Mouse (Mus musculus): Measurements from ENCODE around the gene Ugt1a8. TPM values are rescaled to one million over a fixed set of nuclear protein-coding genes. Genes with fewer than 3 reads are reported as not detected.

The Ugt1a8 gene
- polyA plus RNA-seq, 1 experiment, result not detected

DNA sequence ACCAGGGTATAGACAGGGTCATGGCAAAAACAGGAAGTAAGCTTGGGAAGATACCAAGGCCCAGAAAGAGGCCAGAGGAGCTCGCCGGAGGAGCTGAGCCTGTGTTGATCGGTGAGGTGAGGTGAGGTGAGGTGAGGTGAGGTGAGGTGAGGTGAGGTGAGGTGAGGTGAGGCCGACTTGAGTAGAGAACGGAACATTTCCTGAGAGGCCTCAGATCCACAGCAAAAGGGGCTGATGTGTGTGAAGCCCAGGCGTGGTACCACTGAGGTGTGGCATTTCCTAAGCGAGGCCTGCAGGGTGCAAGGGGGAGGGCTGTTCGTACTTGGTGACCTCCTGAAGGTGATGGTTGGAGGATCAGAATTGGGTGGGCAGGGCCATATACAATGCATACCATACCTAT, 165.5 kb downstream of the Ugt1a8 start:
- no peak for DNase-seq (ENCODE audit: low read depth, low spot score)
- 64% methylated on average over 8 of the region's 8 CpGs for WGBS

DNA sequence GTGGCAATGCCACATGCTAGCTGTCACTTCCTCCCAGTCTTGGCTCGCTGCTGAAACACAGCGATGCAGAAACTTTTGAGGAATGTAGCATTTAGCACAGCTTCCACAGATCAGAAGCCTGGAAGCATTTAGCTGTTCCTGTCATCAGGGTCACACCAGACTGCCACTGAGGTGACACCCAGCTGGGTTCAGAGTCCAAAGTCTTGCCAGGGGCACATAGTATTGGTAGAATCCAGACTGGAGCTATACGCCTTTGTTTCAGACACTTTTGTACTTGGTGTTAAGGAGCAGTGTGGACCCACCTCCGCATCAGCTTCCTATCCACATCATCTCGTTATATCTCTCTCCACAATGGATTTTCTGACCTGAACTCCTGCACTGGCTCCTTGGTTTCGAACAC, 165.9 kb downstream of the Ugt1a8 start:
- WGBS, result 66% methylated on average over 6 of the region's 6 CpGs

DNA sequence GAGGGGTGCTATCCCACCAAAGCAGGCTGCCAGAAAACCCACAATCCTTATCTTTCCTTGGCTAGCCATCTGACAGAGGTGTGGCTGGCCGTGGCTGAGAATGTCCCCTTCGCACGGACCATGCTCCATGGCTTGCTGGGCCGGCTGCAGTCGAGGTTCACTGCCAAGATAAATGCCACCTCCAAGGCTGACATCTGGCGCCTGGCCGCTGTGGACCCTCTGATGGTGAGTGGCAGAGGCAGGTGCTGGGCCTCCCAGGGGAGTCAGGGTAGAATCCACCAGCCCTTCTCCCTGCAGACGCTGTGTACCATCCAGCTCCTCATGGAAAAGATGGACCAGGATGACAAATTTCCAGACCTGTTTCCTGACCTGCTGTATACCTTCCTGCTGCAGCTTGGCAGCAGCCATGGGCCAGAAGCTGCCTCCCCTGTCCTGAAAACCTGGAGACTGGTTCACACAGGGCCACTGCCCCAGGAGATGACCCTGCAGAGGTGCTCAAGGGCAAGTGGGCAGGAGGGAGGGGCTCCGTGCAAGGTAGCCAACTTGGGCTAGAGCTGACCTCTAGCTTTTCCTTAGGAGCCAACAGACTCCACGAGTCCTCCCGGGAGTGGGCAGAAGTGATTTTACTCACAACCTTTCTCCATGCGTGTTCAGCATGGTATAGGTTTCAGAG, 167.3 kb downstream of the Ugt1a8 start:
- WGBS, result 85% methylated on average over 12 of the region's 12 CpGs
- DNase-seq (ENCODE audit: low read depth, low spot score), result no peak

More for the DNA sequence above, 165.9 kb downstream of the Ugt1a8 start:
- DNase-seq (ENCODE audit: low read depth, low spot score), result peak; percentile 47

DNA sequence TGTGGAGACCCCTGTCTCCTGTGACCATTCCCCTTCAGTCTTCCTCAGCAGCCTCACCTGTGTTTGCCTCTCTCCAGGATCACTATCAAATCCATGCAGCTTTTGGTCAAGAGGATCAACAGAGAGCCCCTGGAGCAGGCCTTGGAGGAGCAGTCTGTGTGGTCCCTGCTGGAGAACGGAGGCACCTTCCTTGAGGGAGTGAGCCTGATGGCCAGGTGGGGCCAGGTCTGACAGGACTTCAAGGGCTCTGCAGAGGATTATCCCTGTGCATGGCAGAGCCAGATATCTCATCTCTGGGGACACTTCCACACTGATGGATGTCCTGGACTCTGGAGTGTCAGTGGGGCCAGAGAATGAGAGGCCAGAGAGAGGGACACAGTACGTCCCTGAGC, 167.8 kb downstream of the Ugt1a8 start:
- WGBS, result 58% methylated on average over 2 of the region's 2 CpGs
- DNase-seq (ENCODE audit: low read depth, low spot score), result no peak

DNA sequence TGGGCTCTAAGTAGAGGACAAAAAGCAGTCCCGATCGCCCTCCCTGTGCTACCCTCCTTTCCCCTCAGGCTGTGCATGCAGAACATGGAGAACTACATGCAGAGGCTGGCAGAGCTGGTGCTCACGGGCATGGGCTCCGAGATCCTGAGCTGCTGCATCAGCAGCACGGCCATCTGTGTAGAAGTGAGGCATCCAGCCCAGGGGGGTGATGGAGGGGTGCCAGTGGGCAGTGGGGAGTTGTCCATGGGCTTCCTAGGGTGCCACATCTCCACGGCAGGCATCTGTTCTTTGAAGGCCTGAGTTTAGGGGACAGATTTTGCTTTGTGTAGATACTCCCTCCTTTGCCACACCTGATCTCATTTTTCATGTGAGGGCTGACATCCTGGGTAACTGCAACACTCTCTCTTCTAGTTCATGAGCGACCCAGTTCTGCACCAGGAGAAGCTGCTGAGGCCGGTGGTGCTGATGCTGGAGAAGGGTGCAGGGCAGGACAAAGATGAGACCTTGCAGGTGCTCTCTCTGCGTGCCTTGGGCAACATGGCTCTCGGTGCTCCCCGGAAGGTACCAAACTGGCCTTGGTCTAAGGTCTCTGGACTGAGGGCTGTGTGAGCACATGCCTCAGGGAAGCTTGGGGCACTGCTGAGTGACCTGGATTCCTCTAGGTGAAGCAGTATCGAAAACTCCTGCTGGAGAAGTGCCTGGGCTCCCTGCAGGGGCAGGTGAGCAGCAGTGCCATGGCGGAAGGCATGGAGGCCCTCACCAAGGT, 168.6 kb downstream of the Ugt1a8 start:
- no peak for DNase-seq (ENCODE audit: low read depth, low spot score)
- 79% methylated on average over 13 of the region's 13 CpGs for WGBS

DNA sequence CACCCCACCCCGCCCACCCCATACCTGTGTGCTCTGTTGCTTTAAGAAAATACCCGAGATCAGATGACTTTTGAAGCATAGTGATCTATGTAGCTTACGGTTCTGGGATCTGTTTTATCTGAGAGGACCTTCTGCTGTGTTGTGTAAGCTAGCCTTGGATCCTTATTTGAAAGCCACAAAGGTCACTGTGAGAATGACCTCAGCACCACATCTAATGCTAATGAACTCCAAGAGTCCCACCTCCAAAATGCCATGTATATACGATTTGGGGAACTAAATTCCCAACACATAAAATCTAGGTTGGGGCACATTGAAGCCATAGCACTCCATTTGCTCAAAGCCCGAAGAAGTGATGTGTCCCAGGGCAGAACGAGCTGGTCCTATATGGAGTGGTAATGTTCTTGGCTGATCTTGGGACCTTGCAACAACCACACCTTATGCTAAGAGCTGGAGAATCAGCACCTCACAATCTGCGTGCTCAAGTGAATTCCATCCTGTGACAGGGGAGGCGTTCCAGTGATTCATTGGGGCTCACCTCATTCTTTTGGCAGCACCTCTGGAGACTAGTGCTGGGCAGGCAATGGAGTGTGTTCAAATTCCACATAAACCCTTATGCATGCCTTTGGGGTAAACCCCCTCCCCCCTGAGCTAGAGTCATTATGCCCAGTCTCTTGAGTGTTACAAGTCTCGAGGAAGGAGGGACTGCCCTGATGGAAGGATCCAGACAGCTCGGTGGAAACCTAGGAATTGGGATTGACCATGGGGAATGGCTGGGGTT, 169.5 kb downstream of the Ugt1a8 start:
- WGBS, result 76% methylated on average over 10 of the region's 10 CpGs
- no peak for DNase-seq (ENCODE audit: low read depth, low spot score)

DNA sequence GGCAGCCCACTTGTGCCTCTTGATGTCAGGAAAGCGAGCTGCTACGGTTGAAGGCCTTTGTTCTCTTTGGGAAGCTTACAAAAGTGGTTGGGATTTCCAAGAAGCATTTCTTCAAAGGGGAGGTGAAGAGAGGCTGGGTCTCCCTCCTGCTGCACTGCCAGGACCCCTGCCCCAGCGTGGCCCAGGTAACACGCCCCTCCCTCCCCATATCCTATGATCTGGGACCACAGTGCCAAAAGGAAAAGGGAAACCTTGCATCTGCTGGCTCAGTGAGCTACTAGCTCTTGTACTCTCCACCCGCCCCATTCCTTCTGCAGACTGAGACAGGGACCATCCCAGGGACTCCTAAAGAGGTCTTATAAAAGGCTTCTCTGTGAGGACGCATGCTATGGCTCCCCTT, 170.1 kb downstream of the Ugt1a8 start:
- 83% methylated on average over 6 of the region's 6 CpGs for WGBS
- no peak for DNase-seq (ENCODE audit: low read depth, low spot score)

DNA sequence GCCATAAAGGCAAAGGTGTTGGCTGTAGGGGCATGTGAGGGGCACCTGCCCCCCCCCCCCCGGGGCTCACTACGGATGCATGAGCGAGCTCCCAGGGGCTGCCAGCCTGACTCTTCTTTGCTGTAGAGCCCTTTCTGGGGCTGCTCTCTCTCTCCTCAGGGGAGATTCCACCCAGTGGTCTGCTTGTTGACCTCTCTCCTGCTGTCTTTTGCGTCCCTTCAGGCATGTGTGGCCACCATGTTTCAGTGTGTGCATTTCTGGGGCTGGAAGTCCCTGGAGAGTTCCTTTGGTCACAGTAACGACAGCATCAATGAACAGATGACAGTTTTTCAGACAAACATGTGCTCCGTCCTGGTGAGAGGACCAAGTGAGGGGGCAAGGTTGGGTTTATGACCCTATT, 170.7 kb downstream of the Ugt1a8 start:
- DNase-seq (ENCODE audit: low read depth, low spot score), result no peak
- WGBS, result 74% methylated on average over 6 of the region's 6 CpGs

DNA sequence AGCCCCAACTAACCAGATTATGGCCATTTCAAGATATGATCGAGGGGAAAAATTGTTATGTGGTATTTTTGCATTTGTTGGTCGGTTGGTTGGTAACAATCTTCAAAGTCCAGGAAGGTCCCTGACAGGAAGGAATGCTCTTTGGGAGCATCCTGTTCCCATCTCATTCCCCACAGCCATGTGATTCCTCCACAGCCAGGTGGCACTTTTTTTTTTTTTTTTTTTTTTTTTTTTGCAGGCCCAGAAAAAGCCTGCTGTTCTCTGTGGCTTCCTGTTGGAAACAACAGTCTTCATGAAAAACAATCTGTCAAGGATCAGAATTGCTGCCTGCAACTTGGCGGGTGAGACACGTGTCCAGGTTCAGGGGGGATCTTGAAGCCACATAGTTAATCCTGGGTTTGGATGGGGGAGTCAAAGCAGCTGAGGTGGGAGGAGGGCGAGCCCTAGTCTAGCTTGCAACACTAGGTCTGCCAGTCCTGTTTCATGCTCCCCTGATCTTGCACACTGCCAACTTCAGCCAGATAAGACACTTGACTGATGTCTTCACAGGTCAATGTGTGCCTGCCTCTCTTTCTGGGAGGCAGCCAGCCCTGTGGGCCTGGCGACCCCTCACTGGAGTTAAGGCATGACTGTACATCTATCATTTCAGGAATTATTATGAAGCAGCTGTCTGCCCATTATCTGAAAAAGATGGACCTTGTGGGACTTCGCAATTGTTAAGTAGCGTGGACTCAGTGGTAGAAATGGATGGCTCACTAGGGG, 171.4 kb downstream of the Ugt1a8 start:
- DNase-seq (ENCODE audit: low read depth, low spot score), result no peak
- 79% methylated on average over 8 of the region's 8 CpGs for WGBS

DNA sequence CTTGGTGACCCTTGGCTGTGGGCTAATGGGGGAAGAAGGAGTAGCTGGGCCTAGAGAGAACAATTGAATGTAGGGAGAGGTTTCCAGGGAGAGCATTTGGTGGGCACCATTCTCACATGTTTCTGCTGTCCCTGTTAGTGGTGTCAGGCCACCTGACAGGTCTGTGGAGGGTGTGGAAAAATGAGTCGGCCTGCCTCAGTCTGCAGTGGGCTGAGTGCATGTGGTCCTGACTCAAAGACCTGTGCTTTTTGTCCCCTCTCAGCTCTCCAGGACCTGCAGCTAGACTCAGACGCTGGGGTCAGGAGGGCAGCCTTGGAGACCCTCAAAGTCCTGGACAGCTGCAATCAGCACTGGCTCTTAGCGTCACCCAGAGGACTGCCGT, 172.0 kb downstream of the Ugt1a8 start:
- WGBS, result 80% methylated on average over 4 of the region's 4 CpGs
- no peak for DNase-seq (ENCODE audit: low read depth, low spot score)

DNA sequence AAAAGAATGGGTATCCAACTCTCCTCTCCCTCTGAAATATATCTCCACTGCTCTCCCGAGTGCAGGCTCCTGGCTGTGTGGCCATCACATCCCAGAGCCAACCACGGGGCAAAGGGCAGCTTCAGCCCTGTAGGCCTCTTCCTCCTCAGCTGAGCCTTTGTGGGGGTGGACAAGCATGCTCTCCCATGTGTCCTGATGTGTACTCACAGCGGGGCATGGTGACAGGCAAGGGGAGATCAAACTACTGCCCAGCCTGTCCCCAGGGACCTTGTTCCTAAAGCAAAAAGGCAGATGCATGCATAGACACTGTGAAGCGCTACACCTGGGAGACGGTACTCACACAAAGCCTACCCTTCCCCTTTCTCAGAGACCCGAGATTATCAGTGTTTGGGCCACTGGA, 172.5 kb downstream of the Ugt1a8 start:
- 65% methylated on average over 6 of the region's 6 CpGs for WGBS
- DNase-seq (ENCODE audit: low read depth, low spot score), result no peak

DNA sequence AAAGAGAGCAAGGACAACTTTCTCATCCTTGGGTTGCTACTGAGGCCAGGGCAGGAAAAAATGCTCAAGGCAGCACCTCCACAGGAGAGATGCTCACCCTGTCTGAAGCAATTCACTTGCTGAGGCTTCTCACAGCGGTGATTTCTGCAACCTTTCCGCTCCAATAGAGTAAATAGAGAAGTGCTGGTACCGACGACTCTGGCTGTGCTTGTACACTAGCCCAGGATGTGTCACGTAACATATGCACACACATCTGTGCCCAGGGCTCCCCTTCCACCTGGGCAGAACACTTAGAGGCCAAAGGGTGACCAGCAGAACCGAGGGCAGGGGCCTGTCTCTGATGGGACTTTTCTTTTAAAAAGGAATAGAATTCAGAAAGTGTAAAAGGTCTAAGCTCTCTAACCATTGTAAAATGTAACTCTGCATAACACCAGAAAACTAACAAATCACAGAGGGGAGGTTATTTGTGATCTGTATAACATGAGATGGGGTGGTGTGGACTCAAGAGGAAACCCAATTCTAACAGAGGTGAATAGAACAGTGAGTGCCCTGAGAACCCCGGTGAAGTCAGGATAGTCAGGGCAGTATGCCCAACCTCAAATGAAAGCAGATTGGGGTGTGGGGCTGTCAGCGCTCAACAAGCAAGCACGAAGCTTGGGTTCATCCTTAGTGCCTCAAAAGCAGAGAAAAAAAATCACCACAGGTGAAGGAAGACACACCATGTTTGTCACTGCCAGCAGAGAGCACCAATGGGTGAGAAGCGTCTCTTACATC, 173.2 kb downstream of the Ugt1a8 start:
- 79% methylated on average over 10 of the region's 10 CpGs for WGBS
- no peak for DNase-seq (ENCODE audit: low read depth, low spot score)

DNA sequence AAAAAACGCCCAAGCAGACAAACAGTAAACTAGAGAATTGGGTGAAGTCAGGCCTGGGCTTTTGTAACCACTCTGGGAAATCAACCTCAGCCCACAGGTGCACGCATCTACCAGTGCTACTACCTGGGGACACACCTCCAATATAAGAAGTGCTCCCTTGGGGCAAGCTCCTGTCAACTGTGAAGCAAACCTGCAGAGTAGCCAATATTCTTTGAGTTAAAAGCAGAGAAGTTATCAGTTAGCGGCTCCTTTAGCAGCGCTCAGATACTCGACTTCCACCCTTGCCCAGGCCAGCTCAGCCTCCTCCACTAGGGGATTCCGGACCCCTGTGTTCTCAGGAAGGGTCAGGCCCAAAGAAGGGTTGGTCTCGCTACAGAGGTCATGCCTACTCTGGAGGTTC, 174.1 kb downstream of the Ugt1a8 start:
- 87% methylated on average over 7 of the region's 7 CpGs for WGBS
- no peak for DNase-seq (ENCODE audit: low read depth, low spot score)

DNA sequence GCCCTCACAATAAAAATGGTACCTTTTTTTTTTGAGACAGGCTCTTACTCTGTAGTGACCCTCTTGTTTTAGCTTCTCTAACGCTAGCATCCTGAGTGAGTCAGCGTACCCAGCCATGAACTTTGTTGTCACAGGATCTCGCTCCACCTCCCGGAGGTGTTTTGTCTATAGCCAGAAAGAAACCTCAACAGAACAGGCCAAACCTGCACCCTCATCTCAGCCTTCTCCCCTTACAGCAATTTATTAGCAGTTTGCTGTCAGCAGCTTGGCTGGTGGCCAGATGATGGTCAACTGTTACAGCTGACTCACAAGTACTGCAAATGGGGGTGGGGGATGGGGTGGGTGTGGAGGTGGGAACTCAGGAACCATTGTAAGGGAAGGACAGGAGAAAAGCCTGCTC, 174.6 kb downstream of the Ugt1a8 start:
- DNase-seq (ENCODE audit: low read depth, low spot score), result no peak
- WGBS, result 70% methylated on average over 4 of the region's 4 CpGs

DNA sequence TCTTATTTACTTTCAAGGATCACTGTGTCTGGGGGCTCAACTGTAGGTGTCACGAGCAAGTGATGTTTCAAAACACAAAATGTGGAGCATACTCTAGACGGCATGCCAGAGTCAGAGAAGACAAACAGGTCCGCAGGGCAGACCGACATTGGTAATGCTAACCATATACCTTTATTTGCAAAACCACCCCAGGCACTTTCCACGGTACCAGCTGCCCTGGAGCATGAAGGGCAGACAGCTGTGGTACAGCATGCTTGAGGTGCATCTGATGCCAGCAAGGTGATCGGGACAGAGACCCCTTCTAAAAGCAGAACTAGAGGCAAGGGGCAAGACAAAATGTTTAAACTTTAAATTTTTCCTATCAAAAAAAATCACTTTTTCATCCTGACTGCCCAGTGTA, 175.3 kb downstream of the Ugt1a8 start:
- no peak for DNase-seq (ENCODE audit: low read depth, low spot score)
- WGBS, result 71% methylated on average over 6 of the region's 6 CpGs

DNA sequence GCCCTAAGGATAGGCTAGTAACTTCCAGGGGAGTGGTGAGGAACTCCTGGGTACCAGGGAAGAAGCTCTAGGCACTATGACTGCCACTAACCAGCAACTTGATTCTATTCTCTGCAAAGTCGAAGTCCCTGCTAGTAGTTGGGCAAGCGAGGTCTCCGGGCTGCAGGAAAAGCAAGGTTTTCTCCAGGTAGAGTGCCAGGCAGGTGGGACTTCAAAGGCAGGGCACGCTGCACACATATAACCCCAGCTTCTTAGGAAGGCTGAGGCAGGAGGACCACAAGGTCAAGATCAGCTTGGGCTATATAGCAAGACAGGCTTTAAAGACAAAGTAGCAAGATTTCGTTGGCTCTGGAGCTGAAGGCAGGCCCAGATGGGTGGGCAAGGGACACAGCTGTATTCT, 176.2 kb downstream of the Ugt1a8 start:
- no peak for DNase-seq (ENCODE audit: low read depth, low spot score)
- WGBS, result 91% methylated on average over 5 of the region's 5 CpGs

DNA sequence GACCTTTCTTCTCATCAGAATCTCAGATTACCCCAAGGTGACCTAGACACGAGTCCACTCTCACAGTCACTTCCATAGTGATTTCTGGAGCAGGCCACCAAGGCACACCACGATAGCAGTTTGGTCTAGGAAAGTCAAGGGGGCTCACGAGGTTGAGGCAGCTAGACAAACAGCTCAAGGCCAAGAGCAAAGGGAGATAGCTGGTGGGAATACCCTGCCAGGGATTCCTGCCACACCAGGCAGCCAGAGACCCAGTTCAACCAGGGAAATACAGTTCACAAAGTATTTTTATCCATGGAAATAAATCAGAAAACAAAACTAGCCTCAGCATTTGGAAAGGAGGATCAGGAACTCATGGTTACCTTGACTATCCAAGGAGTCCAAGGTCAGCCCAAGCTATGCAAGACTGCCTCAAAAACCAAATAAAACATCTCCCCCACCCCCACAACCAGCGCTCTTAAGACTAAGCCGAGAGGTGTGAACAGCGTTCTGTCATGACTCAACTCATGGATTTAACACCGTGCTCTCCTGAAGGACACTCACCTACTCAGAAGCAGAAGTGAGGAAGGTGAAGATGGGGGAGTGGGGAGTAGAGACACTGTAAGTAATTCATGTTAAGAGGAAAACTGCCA, 176.7 kb downstream of the Ugt1a8 start:
- DNase-seq (ENCODE audit: low read depth, low spot score), result no peak
- 82% methylated on average over 7 of the region's 7 CpGs for WGBS

DNA sequence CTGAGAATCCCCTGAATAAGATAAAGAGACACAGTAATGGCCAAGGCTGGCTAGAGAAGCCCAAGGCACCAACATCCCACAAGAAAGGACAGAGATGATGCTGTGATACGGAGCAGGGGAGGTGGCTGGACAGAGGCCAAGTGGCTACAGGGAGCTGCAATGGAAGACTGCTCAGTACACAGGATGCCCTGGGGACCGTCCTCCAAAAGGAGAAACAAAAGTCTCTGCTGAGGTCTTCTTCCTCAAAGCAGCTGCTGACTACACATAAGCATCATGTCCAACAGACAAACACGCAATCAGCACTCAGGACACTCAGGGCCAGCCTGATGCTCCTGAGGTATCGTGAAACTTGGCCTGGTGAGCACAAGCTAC, 177.2 kb downstream of the Ugt1a8 start:
- DNase-seq (ENCODE audit: low read depth, low spot score), result no peak
- WGBS, result 76% methylated on average over 4 of the region's 4 CpGs

DNA sequence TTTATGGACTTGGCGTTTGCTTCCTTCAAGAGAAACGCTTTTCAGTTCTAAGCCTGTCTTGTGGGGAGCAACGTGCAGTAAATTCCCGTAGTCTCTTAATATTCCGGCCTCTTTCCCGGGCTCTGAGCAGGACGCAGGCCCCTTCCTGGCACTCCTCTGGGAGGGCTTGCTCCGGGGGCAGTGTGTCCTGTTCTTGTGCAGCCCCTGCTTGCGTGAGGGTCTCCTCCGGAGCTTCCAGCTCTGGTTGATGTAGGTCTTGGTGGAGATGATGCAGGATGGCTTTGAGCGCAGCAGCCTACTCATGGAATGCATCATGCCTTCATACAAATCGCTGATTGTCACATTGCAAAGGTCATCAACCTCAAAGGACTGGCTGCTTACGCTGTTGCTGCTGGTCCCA, 178.5 kb downstream of the Ugt1a8 start:
- DNase-seq (ENCODE audit: low read depth, low spot score), result no peak
- WGBS, result 87% methylated on average over 13 of the region's 13 CpGs
